Mouse (Mus musculus): Measurements from ENCODE around the gene Bcl6. TPM values are rescaled to one million over a fixed set of nuclear protein-coding genes. Genes with fewer than 3 reads are reported as not detected.

Bcl6 gene
- polyA plus RNA-seq, 1 experiment: 5.0 TPM

GRCm38 (mm10) chr16:23997228-23997627 is 8.6 kb upstream of the Bcl6 start:
- Histone ChIP-seq H3K36me3 (ENCODE audit: control insufficient read depth, insufficient read depth, low read length, poor library complexity, severe bottlenecking) (no peaks in the 10 kb centered on the region), H3K4me1 (ENCODE audit: control insufficient read depth, insufficient read depth, low read length) (no peaks in the 10 kb centered on the region), H3K4me3 (ENCODE audit: low read depth, low read length) (no peak overlapping the region), H3K27ac (ENCODE audit: insufficient read depth, low read length) (no peak overlapping the region), H3K9ac (ENCODE audit: low read depth, poor library complexity, severe bottlenecking) (no peak overlapping the region), H3K9me3 (replicated peaks; ENCODE audit: control insufficient read depth, insufficient read depth, low read length, poor library complexity, severe bottlenecking) (no peaks in the 10 kb centered on the region), H3K27me3 (ENCODE audit: control insufficient read depth, insufficient read depth, low read length, poor library complexity, severe bottlenecking) (no peaks in the 10 kb centered on the region)
- TF ChIP-seq EP300 (IDR thresholded peaks at IDR 0.05; ENCODE audit: insufficient read depth, low read depth, low read length) (no peak), POLR2A (IDR thresholded peaks at IDR 0.05; ENCODE audit: insufficient read depth, low read length) (no peak), CTCF (IDR thresholded peaks at IDR 0.05; ENCODE audit: low read depth, low read length) (no peak)

GRCm38 (mm10) chr16:23996342-23996741 is 7.7 kb upstream of the Bcl6 start:
- H3K27ac ChIP-seq (ENCODE audit: insufficient read depth, low read length): no peak overlapping the region
- no peaks in the 10 kb centered on the region for H3K4me1 ChIP-seq (ENCODE audit: control insufficient read depth, insufficient read depth, low read length)
- TF ChIP-seq POLR2A (IDR thresholded peaks at IDR 0.05; ENCODE audit: insufficient read depth, low read length): no peak
- no peak for TF ChIP-seq CTCF (IDR thresholded peaks at IDR 0.05; ENCODE audit: low read depth, low read length)
- TF ChIP-seq EP300 (IDR thresholded peaks at IDR 0.05; ENCODE audit: insufficient read depth, low read depth, low read length): no peak
- no peaks in the 10 kb centered on the region for H3K27me3 ChIP-seq (ENCODE audit: control insufficient read depth, insufficient read depth, low read length, poor library complexity, severe bottlenecking)
- H3K4me3 ChIP-seq (ENCODE audit: low read depth, low read length): no peak overlapping the region
- H3K36me3 ChIP-seq (ENCODE audit: control insufficient read depth, insufficient read depth, low read length, poor library complexity, severe bottlenecking): no peaks in the 10 kb centered on the region
- no peak overlapping the region for H3K9ac ChIP-seq (ENCODE audit: low read depth, poor library complexity, severe bottlenecking)
- H3K9me3 ChIP-seq (replicated peaks; ENCODE audit: control insufficient read depth, insufficient read depth, low read length, poor library complexity, severe bottlenecking): no peaks in the 10 kb centered on the region

- Histone ChIP-seq H3K36me3 (ENCODE audit: control insufficient read depth, insufficient read depth, low read length, poor library complexity, severe bottlenecking) (no peaks in the 10 kb centered on the region), H3K27ac (ENCODE audit: insufficient read depth, low read length) (no peak overlapping the region), H3K4me1 (ENCODE audit: control insufficient read depth, insufficient read depth, low read length) (no peaks in the 10 kb centered on the region), H3K9me3 (replicated peaks; ENCODE audit: control insufficient read depth, insufficient read depth, low read length, poor library complexity, severe bottlenecking) (no peaks in the 10 kb centered on the region), H3K4me3 (ENCODE audit: low read depth, low read length) (no peak overlapping the region), H3K9ac (ENCODE audit: low read depth, poor library complexity, severe bottlenecking) (no peak overlapping the region), H3K27me3 (ENCODE audit: control insufficient read depth, insufficient read depth, low read length, poor library complexity, severe bottlenecking) (no peaks in the 10 kb centered on the region)
- TF ChIP-seq CTCF (IDR thresholded peaks at IDR 0.05; ENCODE audit: low read depth, low read length) (no peak), EP300 (IDR thresholded peaks at IDR 0.05; ENCODE audit: insufficient read depth, low read depth, low read length) (no peak), POLR2A (IDR thresholded peaks at IDR 0.05; ENCODE audit: insufficient read depth, low read length) (no peak)
These were observed 5.0 kb upstream of the Bcl6 start for GRCm38 (mm10) chr16:23993351-23994321.

- no peak overlapping the region for H3K4me3 ChIP-seq (ENCODE audit: low read depth, low read length)
These were observed 3.4 kb upstream of the Bcl6 start for GRCm38 (mm10) chr16:23991846-23992580.

GRCm38 (mm10) chr16:23991170-23991569 is 2.5 kb upstream of the Bcl6 start:
- H3K9me3 ChIP-seq (replicated peaks; ENCODE audit: control insufficient read depth, insufficient read depth, low read length, poor library complexity, severe bottlenecking): no peaks in the 10 kb centered on the region
- H3K27ac ChIP-seq (ENCODE audit: insufficient read depth, low read length): no peak overlapping the region
- no peaks in the 10 kb centered on the region for H3K27me3 ChIP-seq (ENCODE audit: control insufficient read depth, insufficient read depth, low read length, poor library complexity, severe bottlenecking)
- no peaks in the 10 kb centered on the region for H3K36me3 ChIP-seq (ENCODE audit: control insufficient read depth, insufficient read depth, low read length, poor library complexity, severe bottlenecking)
- no peak overlapping the region for H3K9ac ChIP-seq (ENCODE audit: low read depth, poor library complexity, severe bottlenecking)
- no peaks in the 10 kb centered on the region for H3K4me1 ChIP-seq (ENCODE audit: control insufficient read depth, insufficient read depth, low read length)
- TF ChIP-seq CTCF (IDR thresholded peaks at IDR 0.05; ENCODE audit: low read depth, low read length) (peak; percentile 70), EP300 (IDR thresholded peaks at IDR 0.05; ENCODE audit: insufficient read depth, low read depth, low read length) (0 out of 2 replicates have a peak, but pooled peaks have one; percentile 45), POLR2A (IDR thresholded peaks at IDR 0.05; ENCODE audit: insufficient read depth, low read length) (no peak)
- H3K4me3 ChIP-seq (ENCODE audit: low read depth, low read length): no peak overlapping the region

More at GRCm38 (mm10) chr16:23991846-23992580, 3.4 kb upstream of the Bcl6 start:
- H3K9ac ChIP-seq (ENCODE audit: low read depth, poor library complexity, severe bottlenecking): no peak overlapping the region
- no peak for TF ChIP-seq EP300 (IDR thresholded peaks at IDR 0.05; ENCODE audit: insufficient read depth, low read depth, low read length)
- no peak for TF ChIP-seq CTCF (IDR thresholded peaks at IDR 0.05; ENCODE audit: low read depth, low read length)
- no peak for TF ChIP-seq POLR2A (IDR thresholded peaks at IDR 0.05; ENCODE audit: insufficient read depth, low read length)
- no peaks in the 10 kb centered on the region for H3K36me3 ChIP-seq (ENCODE audit: control insufficient read depth, insufficient read depth, low read length, poor library complexity, severe bottlenecking)
- no peak overlapping the region for H3K27ac ChIP-seq (ENCODE audit: insufficient read depth, low read length)
- H3K4me1 ChIP-seq (ENCODE audit: control insufficient read depth, insufficient read depth, low read length): no peaks in the 10 kb centered on the region
- H3K27me3 ChIP-seq (ENCODE audit: control insufficient read depth, insufficient read depth, low read length, poor library complexity, severe bottlenecking): no peaks in the 10 kb centered on the region
- H3K9me3 ChIP-seq (replicated peaks; ENCODE audit: control insufficient read depth, insufficient read depth, low read length, poor library complexity, severe bottlenecking): no peaks in the 10 kb centered on the region
